Mouse (Mus musculus) liver, embryonic 14.5 days (tissue): Measurements from ENCODE around the gene Dnajb1.

ENCODE experiments used
- CTCF ChIP-seq: IDR thresholded peaks from 2 replicates; pipeline ENCODE4 v1.5.1; 2016; ENCODE audit warnings: antibody characterized with exemption, low read depth, control low read depth
- EP300 ChIP-seq: IDR thresholded peaks from 2 replicates; pipeline ENCODE4 v1.6.1; 2016; ENCODE audit warnings: antibody characterized with exemption, low read depth

GRCm38 (mm10) chr8:83570272-83571000, 37.6 kb upstream of the Dnajb1 start:
- no peak for TF ChIP-seq CTCF
- TF ChIP-seq EP300: no peak
